Mouse (Mus musculus) liver, embryonic 12.5 days (tissue): ENCODE results near the gene S1pr4. TPM values are rescaled to one million over a fixed set of nuclear protein-coding genes. Genes with fewer than 3 reads are reported as not detected.
A peak's percentile ranks its signal among the peaks of the same experiment; 100 is the strongest.

Experiments used
- ATAC-seq: fragments of 200-750 bp; cut with Nextera tagmentation; 2 replicates; pipeline ENCODE4 v1.8.0; 2017; ENCODE audit warnings: moderate number of reproducible peaks, mild to moderate bottlenecking, moderate library complexity
- H3K27ac ChIP-seq: fragments of 300-500 bp; sonication (generic); 2 replicates; pipeline ENCODE4 v1.5.1; 2016; ENCODE audit warnings: mild to moderate bottlenecking
- H3K27me3 ChIP-seq: fragments of 300-500 bp; sonication (generic); replicated peaks from 2 replicates; pipeline ENCODE4 v1.6.1; 2016; ENCODE audit warnings: mild to moderate bottlenecking, moderate library complexity
- H3K36me3 ChIP-seq: fragments of 300-500 bp; sonication (generic); 2 replicates; pipeline ENCODE4 v1.6.1; 2016; ENCODE audit warnings: mild to moderate bottlenecking, moderate library complexity
- H3K4me1 ChIP-seq: fragments of 300-500 bp; sonication (generic); 2 replicates; pipeline ENCODE4 v1.6.1; 2016
- H3K4me2 ChIP-seq: fragments of 300-500 bp; sonication (generic); 2 replicates; pipeline ENCODE4 v1.6.1; 2016; ENCODE audit warnings: mild to moderate bottlenecking, moderate library complexity
- H3K4me3 ChIP-seq: fragments of 300-500 bp; sonication (generic); 2 replicates; pipeline ENCODE4 v1.5.1; 2016; ENCODE audit warnings: mild to moderate bottlenecking, moderate library complexity
- H3K9ac ChIP-seq: fragments of 300-500 bp; sonication (generic); 2 replicates; pipeline ENCODE4 v1.6.1; 2016; ENCODE audit warnings: mild to moderate bottlenecking, moderate library complexity
- H3K9me3 ChIP-seq: fragments of 300-500 bp; sonication (generic); replicated peaks from 2 replicates; pipeline ENCODE4 v1.6.1; 2016; ENCODE audit warnings: mild to moderate bottlenecking, moderate library complexity
- WGBS: fragments of 180-500 bp; shearing (Covaris S2); methylation state at CpG from one replicate; pipeline ENCODE4 v1.1.7; 2016; ENCODE audit not compliant: insufficient replicate concordance; 5-methylcytosine and 5-hydroxymethylcytosine counted together
- polyA plus RNA-seq: library from polyadenylated mRNA; unstranded; fragments of >200 nt; fragmentation: Nextera tagmentation; extraction: Ambion mirVana; gene quantifications from 2 replicates; pipeline ENCODE4 v1.2.1, GENCODE M21; 2016

Gene S1pr4
- polyA plus RNA-seq, 1 experiment from 2014 or later: 3.1 TPM

GRCm38 (mm10) chr10:81460951-81461350, 39.0 kb downstream of the S1pr4 start:
- no peak overlapping the region for H3K4me2 ChIP-seq
- H3K4me1 ChIP-seq: peaks cover 34% of the 10 kb centered on the region
- no peak overlapping the region for H3K4me3 ChIP-seq
- ATAC-seq: no peak
- 26% methylated on average over 11 of the region's 11 CpGs for WGBS
- H3K9me3 ChIP-seq: no peaks in the 10 kb centered on the region
- H3K27ac ChIP-seq: no peak overlapping the region
- no peaks in the 10 kb centered on the region for H3K36me3 ChIP-seq
- peaks cover 99% of the 10 kb centered on the region for H3K27me3 ChIP-seq
- no peak overlapping the region for H3K9ac ChIP-seq

- Histone ChIP-seq H3K9ac (no peak overlapping the region), H3K9me3 (no peaks in the 10 kb centered on the region), H3K4me2 (no peak overlapping the region), H3K27me3 (peaks cover 99% of the 10 kb centered on the region), H3K27ac (no peak overlapping the region), H3K4me3 (no peak overlapping the region), H3K36me3 (no peaks in the 10 kb centered on the region), H3K4me1 (peaks cover 33% of the 10 kb centered on the region)
- no peak for ATAC-seq
- 25% methylated on average over 20 of the region's 20 CpGs for WGBS
Observed at GRCm38 (mm10) chr10:81460471-81460870, 39.5 kb downstream of the S1pr4 start.

GRCm38 (mm10) chr10:81459399-81459798, 40.5 kb downstream of the S1pr4 start:
- ATAC-seq: no peak
- Histone ChIP-seq H3K27ac (no peak overlapping the region), H3K9ac (no peak overlapping the region), H3K9me3 (no peaks in the 10 kb centered on the region), H3K4me3 (no peak overlapping the region), H3K4me2 (no peak overlapping the region), H3K4me1 (peaks cover 23% of the 10 kb centered on the region), H3K27me3 (peaks cover 99% of the 10 kb centered on the region), H3K36me3 (no peaks in the 10 kb centered on the region)
- 63% methylated on average over 21 of the region's 21 CpGs for WGBS

GRCm38 (mm10) chr10:81458267-81458666, 41.7 kb downstream of the S1pr4 start:
- WGBS: 58% methylated on average over 6 of the region's 6 CpGs
- no peak for ATAC-seq
- Histone ChIP-seq H3K27ac (no peak overlapping the region), H3K4me2 (no peak overlapping the region), H3K4me1 (peaks cover 16% of the 10 kb centered on the region), H3K27me3 (peaks cover 99% of the 10 kb centered on the region), H3K9ac (no peak overlapping the region), H3K9me3 (no peaks in the 10 kb centered on the region), H3K36me3 (no peaks in the 10 kb centered on the region), H3K4me3 (no peak overlapping the region)

GRCm38 (mm10) chr10:81457624-81458023, 42.3 kb downstream of the S1pr4 start:
- no peak for ATAC-seq
- peaks cover 16% of the 10 kb centered on the region for H3K4me1 ChIP-seq

GRCm38 (mm10) chr10:81456983-81457563, 42.9 kb downstream of the S1pr4 start:
- 22% methylated on average over 12 of the region's 12 CpGs for WGBS

More at GRCm38 (mm10) chr10:81457624-81458023, 42.3 kb downstream of the S1pr4 start:
- H3K9me3 ChIP-seq: no peaks in the 10 kb centered on the region
- no peak overlapping the region for H3K4me3 ChIP-seq
- 69% methylated on average over 8 of the region's 8 CpGs for WGBS
- no peaks in the 10 kb centered on the region for H3K36me3 ChIP-seq
- peaks cover 99% of the 10 kb centered on the region for H3K27me3 ChIP-seq
- H3K27ac ChIP-seq: no peak overlapping the region
- no peak overlapping the region for H3K4me2 ChIP-seq
- H3K9ac ChIP-seq: no peak overlapping the region

GRCm38 (mm10) chr10:81455181-81455895, 44.6 kb downstream of the S1pr4 start, which contains the start of gene Nfic:
Gene Nfic, minus strand, starts transcription at chr10:81455635.
- Histone ChIP-seq H3K27ac (no peak within 1 kb of the TSS), H3K4me3 (no peak within 1 kb of the TSS), H3K36me3 (no peaks in the 10 kb centered on the region), H3K9ac (no peak within 1 kb of the TSS), H3K9me3 (no peaks in the 10 kb centered on the region), H3K4me1 (peaks cover 6% of the 10 kb centered on the region), H3K27me3 (peaks cover 99% of the 10 kb centered on the region), H3K4me2 (no peak within 1 kb of the TSS)
- ATAC-seq: no peak
- WGBS: 56% methylated on average over 28 of the region's 28 CpGs

More at GRCm38 (mm10) chr10:81456983-81457563, 42.9 kb downstream of the S1pr4 start:
- Histone ChIP-seq H3K9me3 (no peaks in the 10 kb centered on the region), H3K4me1 (peaks cover 11% of the 10 kb centered on the region), H3K9ac (no peak overlapping the region), H3K27ac (no peak overlapping the region), H3K27me3 (peaks cover 99% of the 10 kb centered on the region), H3K36me3 (no peaks in the 10 kb centered on the region), H3K4me2 (no peak overlapping the region), H3K4me3 (no peak overlapping the region)
- ATAC-seq: peak; percentile 28; the same call in 1 of the 2 replicates

- no peak overlapping the region for H3K27ac ChIP-seq
- no peak overlapping the region for H3K4me2 ChIP-seq
- WGBS: 50% methylated on average over 2 of the region's 2 CpGs
- H3K4me3 ChIP-seq: no peak overlapping the region
- no peaks in the 10 kb centered on the region for H3K36me3 ChIP-seq
- H3K27me3 ChIP-seq: peaks cover 91% of the 10 kb centered on the region
- no peaks in the 10 kb centered on the region for H3K9me3 ChIP-seq
- H3K4me1 ChIP-seq: peaks cover 6% of the 10 kb centered on the region
- ATAC-seq: no peak
- H3K9ac ChIP-seq: no peak overlapping the region
Observed at GRCm38 (mm10) chr10:81454106-81454505, 45.8 kb downstream of the S1pr4 start.

GRCm38 (mm10) chr10:81452947-81453288, 47.0 kb downstream of the S1pr4 start:
- Histone ChIP-seq H3K4me3 (no peak overlapping the region), H3K27me3 (peaks cover 83% of the 10 kb centered on the region), H3K27ac (no peak overlapping the region), H3K9ac (no peak overlapping the region), H3K4me2 (no peak overlapping the region), H3K4me1 (peaks cover 6% of the 10 kb centered on the region), H3K9me3 (no peaks in the 10 kb centered on the region), H3K36me3 (no peaks in the 10 kb centered on the region)
- no peak for ATAC-seq
- 5% methylated on average over 14 of the region's 14 CpGs for WGBS

- Histone ChIP-seq H3K27ac (no peak overlapping the region), H3K4me3 (no peak overlapping the region), H3K4me1 (peaks cover 6% of the 10 kb centered on the region), H3K9ac (no peak overlapping the region), H3K27me3 (peaks cover 78% of the 10 kb centered on the region), H3K36me3 (no peaks in the 10 kb centered on the region), H3K4me2 (no peak overlapping the region), H3K9me3 (no peaks in the 10 kb centered on the region)
- no peak for ATAC-seq
- 8% methylated on average over 36 of the region's 36 CpGs for WGBS
Observed at GRCm38 (mm10) chr10:81452237-81452946, 47.5 kb downstream of the S1pr4 start.

GRCm38 (mm10) chr10:81451365-81451745, 48.6 kb downstream of the S1pr4 start:
- ATAC-seq: no peak
- H3K4me3 ChIP-seq: no peak overlapping the region
- H3K36me3 ChIP-seq: no peaks in the 10 kb centered on the region
- H3K9ac ChIP-seq: no peak overlapping the region
- H3K27me3 ChIP-seq: peaks cover 68% of the 10 kb centered on the region
- H3K9me3 ChIP-seq: no peaks in the 10 kb centered on the region
- WGBS: 44% methylated on average over 6 of the region's 6 CpGs
- no peaks in the 10 kb centered on the region for H3K4me1 ChIP-seq
- no peak overlapping the region for H3K27ac ChIP-seq
- H3K4me2 ChIP-seq: no peak overlapping the region

GRCm38 (mm10) chr10:81450641-81451364, 49.1 kb downstream of the S1pr4 start:
- Histone ChIP-seq H3K4me1 (no peaks in the 10 kb centered on the region), H3K27ac (no peak overlapping the region), H3K9ac (no peak overlapping the region), H3K9me3 (no peaks in the 10 kb centered on the region), H3K36me3 (no peaks in the 10 kb centered on the region), H3K4me2 (no peak overlapping the region), H3K4me3 (no peak overlapping the region), H3K27me3 (peaks cover 62% of the 10 kb centered on the region)
- WGBS: 42% methylated on average over 9 of the region's 9 CpGs
- no peak for ATAC-seq
